Mouse (Mus musculus): ENCODE measurements around the gene Usp36.
A peak's percentile ranks its signal among the peaks of the same experiment; 100 is the strongest.

Usp36 gene

GRCm38 (mm10) chr11:118249012-118249383 is 41.0 kb downstream of the Usp36 start:
- DNase-seq (ENCODE audit: extremely low spot score, low spot score), result no peak

- peak; percentile 99 for DNase-seq (ENCODE audit: extremely low spot score, low spot score)
These were observed 41.7 kb downstream of the Usp36 start, which contains the start of gene Cyth1 for GRCm38 (mm10) chr11:118248150-118249011. TSS of gene Cyth1 (minus strand) at chr11:118248592.

GRCm38 (mm10) chr11:118247359-118248095 is 42.5 kb downstream of the Usp36 start:
- DNase-seq (ENCODE audit: extremely low spot score, low spot score), result peak; percentile 69

- no peak for DNase-seq (ENCODE audit: extremely low spot score, low spot score)
These were observed 43.3 kb downstream of the Usp36 start for GRCm38 (mm10) chr11:118246724-118247123.

- DNase-seq (ENCODE audit: extremely low spot score, low spot score), result no peak
These were observed 44.9 kb downstream of the Usp36 start for GRCm38 (mm10) chr11:118245130-118245529.

GRCm38 (mm10) chr11:118243627-118244261 is 46.3 kb downstream of the Usp36 start:
- DNase-seq (ENCODE audit: extremely low spot score, low spot score), result no peak

- no peak for DNase-seq (ENCODE audit: extremely low spot score, low spot score)
These were observed 47.5 kb downstream of the Usp36 start for GRCm38 (mm10) chr11:118242506-118242905.

- DNase-seq (ENCODE audit: extremely low spot score, low spot score), result no peak
These were observed 49.7 kb downstream of the Usp36 start for GRCm38 (mm10) chr11:118240388-118240787.

- DNase-seq (ENCODE audit: extremely low spot score, low spot score), result peak; percentile 55
These were observed 50.5 kb downstream of the Usp36 start for GRCm38 (mm10) chr11:118239281-118240198.

- no peak for DNase-seq (ENCODE audit: extremely low spot score, low spot score)
These were observed 53.4 kb downstream of the Usp36 start for GRCm38 (mm10) chr11:118236520-118237190.

GRCm38 (mm10) chr11:118234929-118235328 is 55.1 kb downstream of the Usp36 start:
- no peak for DNase-seq (ENCODE audit: extremely low spot score, low spot score)

- no peak for DNase-seq (ENCODE audit: extremely low spot score, low spot score)
These were observed 55.5 kb downstream of the Usp36 start for GRCm38 (mm10) chr11:118234500-118234899.

GRCm38 (mm10) chr11:118233924-118234323 is 56.1 kb downstream of the Usp36 start:
- no peak for DNase-seq (ENCODE audit: extremely low spot score, low spot score)

- DNase-seq (ENCODE audit: extremely low spot score, low spot score), result no peak
These were observed 57.7 kb downstream of the Usp36 start for GRCm38 (mm10) chr11:118232314-118232831.

- DNase-seq (ENCODE audit: extremely low spot score, low spot score), result no peak
These were observed 60.1 kb downstream of the Usp36 start for GRCm38 (mm10) chr11:118229941-118230340.

- no peak for DNase-seq (ENCODE audit: extremely low spot score, low spot score)
These were observed 62.4 kb downstream of the Usp36 start for GRCm38 (mm10) chr11:118227650-118228049.

- no peak for DNase-seq (ENCODE audit: extremely low spot score, low spot score)
These were observed 63.2 kb downstream of the Usp36 start for GRCm38 (mm10) chr11:118226850-118227249.

GRCm38 (mm10) chr11:118225862-118226261 is 64.2 kb downstream of the Usp36 start:
- DNase-seq (ENCODE audit: extremely low spot score, low spot score), result no peak

GRCm38 (mm10) chr11:118225056-118225836 is 64.8 kb downstream of the Usp36 start:
- no peak for DNase-seq (ENCODE audit: extremely low spot score, low spot score)

Data from neural tube, embryonic 10.5 days (tissue).